Mouse (Mus musculus): ENCODE measurements around the gene Agmo.

Agmo gene

DNA sequence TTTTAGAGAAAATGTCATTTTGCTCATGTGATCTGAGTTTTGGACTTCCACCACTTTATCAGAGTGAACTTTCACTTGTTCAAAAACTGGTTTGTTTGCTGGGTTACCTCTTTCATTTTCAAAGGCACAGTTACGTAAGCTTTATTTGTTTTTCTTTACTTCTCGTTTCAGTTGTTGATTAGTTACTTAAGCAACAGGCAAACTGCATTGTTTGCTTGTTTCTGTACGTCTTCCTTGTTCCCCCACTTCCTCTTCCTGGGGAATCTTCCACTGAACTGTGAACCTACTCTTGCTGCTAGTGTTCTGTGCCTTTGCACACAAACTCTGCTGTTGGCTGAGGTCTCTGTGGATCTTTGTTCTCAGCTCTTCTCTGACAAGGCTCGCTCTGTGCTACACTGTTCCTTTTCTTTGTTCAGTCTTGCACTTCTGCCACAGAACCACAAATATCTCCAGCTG is at the start of gene Agmo:
TSS of gene Agmo (plus strand) at position 76 of the 456 bp plus-strand sequence.
- DNase-seq: peak; percentile 96

GRCm38 (mm10) chr12:37231119-37231518 is 10.3 kb upstream of the Agmo start:
- DNase-seq: no peak

- DNase-seq: peak; percentile 88
These were observed 371 bp upstream of the Agmo start for GRCm38 (mm10) chr12:37240975-37241565.

DNA sequence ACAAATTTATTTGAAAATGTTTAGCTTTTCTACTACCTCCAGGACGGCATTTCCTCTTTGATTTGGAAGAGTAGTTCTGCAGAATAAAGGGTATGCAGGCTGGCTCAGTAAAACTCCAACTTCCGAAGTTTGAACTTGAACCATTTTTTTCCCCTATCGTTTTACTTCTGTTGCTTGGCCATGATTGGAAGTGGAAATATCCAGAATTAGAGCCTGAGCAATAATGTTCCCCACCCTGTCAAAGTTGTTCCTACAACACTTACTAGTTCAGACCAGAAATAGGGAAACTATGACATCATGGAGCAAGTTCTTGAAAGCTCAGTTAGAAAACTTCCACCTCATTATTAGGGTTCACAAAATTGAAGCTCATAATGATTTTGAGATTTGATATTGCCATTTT is 1.0 kb downstream of the Agmo start:
- DNase-seq: no peak

- peak; percentile 89 for DNase-seq
These were observed 3.4 kb downstream of the Agmo start for GRCm38 (mm10) chr12:37244876-37245275.

DNA sequence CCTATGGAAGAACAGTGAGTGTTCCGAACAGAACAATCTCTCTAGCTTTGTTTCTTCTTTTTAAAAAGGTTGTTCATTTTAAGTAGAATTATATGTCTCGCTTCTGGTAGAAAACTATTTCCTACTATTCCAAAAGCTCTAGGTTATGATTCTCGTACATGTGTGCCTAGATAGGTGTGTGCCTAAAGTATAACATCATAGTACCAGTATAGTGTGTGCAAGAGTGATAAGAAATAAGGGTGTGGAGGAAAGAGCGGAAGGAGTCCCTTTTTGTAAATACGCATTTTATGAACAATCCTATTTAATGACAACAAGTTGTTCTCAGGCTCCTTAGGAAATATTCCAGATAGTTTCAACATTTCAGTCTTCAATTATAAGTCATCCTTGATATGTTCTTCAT is 10.2 kb downstream of the Agmo start:
- DNase-seq: no peak

DNA sequence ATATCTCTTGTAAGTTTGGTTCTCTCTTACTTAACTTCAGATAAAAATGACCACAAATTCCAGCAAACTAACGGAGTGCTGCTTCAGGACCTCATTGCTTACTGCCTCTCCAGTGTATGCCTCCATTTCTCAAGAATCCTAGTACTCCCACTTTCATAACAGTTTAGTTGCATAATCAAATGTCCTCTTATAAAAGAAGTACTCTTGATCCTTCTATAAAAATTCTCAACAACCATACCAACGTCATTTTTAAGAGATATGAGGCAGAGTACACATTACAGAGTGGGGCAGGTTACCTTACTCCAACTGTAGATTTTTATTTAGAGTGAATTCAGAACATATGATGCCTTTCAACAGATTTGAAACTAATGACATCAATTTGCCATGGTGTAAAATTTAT is 15.7 kb downstream of the Agmo start:
- no peak for DNase-seq

DNA sequence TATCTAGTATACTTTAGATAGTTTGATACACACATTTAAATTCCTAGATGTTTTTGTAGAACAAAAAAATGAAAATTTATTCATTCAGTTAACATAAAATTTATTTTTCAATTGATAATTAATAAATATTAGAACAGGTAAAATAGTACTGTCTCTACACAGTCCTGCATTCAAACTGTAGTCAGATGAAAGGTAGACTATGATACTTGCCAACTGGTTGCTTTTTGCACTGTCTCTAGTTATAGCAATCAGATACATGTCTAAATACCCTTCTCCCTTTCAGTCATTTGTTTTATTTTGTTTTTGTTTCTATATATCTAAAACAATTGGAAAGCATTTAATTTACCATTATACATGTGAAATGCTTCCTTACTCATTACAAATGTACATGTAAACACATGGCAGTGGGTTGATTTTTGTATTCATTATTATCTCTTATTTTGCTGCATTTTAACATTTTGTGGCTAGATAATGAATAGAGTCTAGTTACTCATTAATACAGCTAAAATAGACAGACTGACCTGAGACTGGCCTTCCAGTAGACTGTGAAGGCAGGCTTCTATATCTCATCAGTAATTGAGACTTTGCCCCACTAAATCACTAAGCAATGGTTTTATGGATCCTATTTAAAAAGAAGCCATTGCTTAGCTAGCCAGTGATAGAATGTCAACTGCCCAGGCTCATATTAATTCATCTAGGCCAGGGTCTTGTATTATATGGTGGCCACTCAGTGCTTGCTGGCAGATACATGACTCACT is 18.5 kb downstream of the Agmo start:
- DNase-seq: no peak

- DNase-seq: no peak
These were observed 22.2 kb downstream of the Agmo start for GRCm38 (mm10) chr12:37263685-37264084.

GRCm38 (mm10) chr12:37268636-37269152 is 27.3 kb downstream of the Agmo start:
- peak; percentile 97 for DNase-seq

- DNase-seq: no peak
These were observed 31.2 kb downstream of the Agmo start for GRCm38 (mm10) chr12:37272660-37273059.

GRCm38 (mm10) chr12:37273964-37274657 is 32.7 kb downstream of the Agmo start:
- DNase-seq: no peak

- DNase-seq: no peak
These were observed 33.2 kb downstream of the Agmo start for GRCm38 (mm10) chr12:37274658-37275019.

- DNase-seq: no peak
These were observed 65.6 kb downstream of the Agmo start for GRCm38 (mm10) chr12:37306956-37307466.

GRCm38 (mm10) chr12:37310786-37311185 is 69.3 kb downstream of the Agmo start:
- no peak for DNase-seq

- DNase-seq: peak; percentile 87
These were observed 81.4 kb downstream of the Agmo start for GRCm38 (mm10) chr12:37322860-37323259.

GRCm38 (mm10) chr12:37334987-37335386 is 93.5 kb downstream of the Agmo start:
- DNase-seq: no peak

DNA sequence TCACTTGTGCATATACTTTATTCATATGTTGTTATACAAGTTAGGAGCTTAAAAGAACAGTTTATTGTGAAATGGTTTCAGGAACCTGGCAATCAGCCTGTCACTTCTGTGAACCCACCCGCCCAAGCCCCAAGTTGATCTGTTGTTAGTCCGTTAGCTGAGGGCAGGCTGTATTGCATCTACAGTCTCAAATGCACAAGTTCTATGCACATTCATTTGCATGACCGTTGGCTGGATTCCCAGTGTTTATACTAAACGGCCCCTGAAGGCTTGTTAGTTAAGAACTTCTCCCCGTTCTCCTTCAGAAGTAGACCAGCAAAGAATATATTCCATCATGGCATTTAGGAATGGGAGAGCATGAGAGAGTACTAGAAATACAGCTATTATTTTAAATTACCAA is 102.8 kb downstream of the Agmo start:
- DNase-seq: no peak

DNA sequence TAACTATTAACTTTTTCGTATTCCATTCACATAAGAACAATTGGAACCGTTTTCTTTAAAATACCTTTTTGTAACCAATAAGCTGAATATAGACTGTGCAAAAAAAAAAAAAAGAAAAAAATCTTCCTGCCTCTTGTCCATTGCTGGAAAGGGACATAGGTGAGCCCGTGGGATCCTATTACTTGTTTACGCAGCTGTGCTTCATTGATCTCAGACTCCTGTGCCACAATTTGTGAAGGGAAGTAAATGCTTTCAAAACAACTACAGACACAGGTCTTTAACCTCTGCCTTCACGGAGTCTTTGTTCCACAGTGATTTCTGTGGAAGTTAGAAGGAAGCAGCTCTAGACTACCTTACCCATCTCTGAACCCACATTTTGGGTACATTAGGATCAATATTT is 104.3 kb downstream of the Agmo start:
- no peak for DNase-seq

GRCm38 (mm10) chr12:37392316-37392715 is 150.9 kb downstream of the Agmo start:
- DNase-seq: no peak

DNA sequence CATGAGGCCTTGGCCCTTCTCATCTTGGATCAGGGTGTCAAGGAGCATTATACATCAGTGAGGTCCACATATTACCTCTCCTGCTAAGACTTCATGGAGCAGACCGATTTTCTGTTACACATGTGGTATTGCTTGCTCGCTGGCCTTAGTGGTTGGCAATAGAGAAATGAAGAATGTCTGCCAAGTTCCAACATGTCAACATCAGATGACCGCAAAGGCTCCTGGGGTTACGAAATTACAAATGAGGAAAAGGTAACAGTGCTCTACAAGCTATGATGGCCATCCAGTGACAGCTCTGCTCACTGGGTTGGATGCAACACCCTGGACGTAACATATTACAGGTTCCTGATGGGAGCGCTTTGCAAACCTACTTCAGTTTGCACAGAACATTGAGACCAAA is 161.1 kb downstream of the Agmo start:
- no peak for DNase-seq

- no peak for DNase-seq
These were observed 184.9 kb downstream of the Agmo start for GRCm38 (mm10) chr12:37426350-37426749.

DNA sequence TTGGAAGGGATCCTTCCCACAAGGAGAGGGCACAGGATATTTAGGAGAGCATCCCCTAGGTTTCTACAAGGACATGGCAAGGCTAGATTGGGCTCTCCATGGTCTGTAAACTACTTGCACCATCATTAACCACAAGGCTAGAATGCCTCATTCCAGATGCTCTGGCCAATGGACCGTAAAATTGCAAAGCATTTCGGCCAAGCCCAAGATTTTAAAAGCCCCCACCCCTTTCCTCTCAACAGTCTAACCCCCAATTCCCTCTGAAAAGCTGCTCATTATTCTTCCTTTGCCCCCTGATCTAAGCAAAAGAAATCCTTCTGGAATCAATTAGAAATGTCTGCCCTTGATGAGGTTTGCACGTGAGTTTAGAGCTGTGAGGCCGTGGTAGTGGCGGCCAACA is 185.3 kb downstream of the Agmo start:
- no peak for DNase-seq

GRCm38 (mm10) chr12:37434466-37434865 is 193.0 kb downstream of the Agmo start:
- no peak for DNase-seq

Measured in heart, adult 11 months (tissue).